Mouse (Mus musculus) neutrophil, adult 5-6 weeks (primary cell): Measurements from ENCODE around the gene Tnrc6b. TPM values are rescaled to one million over a fixed set of nuclear protein-coding genes. Genes with fewer than 3 reads are reported as not detected.
"Not testable (repeated sequence)": the region's sequence is repeated elsewhere in the genome, so short reads cannot be mapped to it uniquely, and the experiment has no call there.

Experiments used
- ATAC-seq: fragments of 151-379, 151-347 bp; 2 replicates; pipeline ENCODE4 v1.8.0; 2017; ENCODE audit warnings: mild to moderate bottlenecking, moderate TSS enrichment; ENCODE audit not compliant: insufficient number of reproducible peaks, poor library complexity, low FRiP score, severe bottlenecking; ENCODE audit errors: extremely low read depth
- total RNA-seq: library from RNA; stranded (forward); fragments of 200-1000 nt; gene quantifications from 2 replicates; pipeline ENCODE4 v1.2.3, GENCODE M21; 2017

Tnrc6b gene
- total RNA-seq, 1 experiment from 2014 or later = 133 TPM

GRCm38 (mm10) chr15:80886361-80887156 lies 175.4 kb downstream of the Tnrc6b start:
- no peak for ATAC-seq

GRCm38 (mm10) chr15:80892341-80892740 lies 181.2 kb downstream of the Tnrc6b start:
- ATAC-seq = no peak

GRCm38 (mm10) chr15:80896741-80897140 lies 185.6 kb downstream of the Tnrc6b start:
- ATAC-seq = peak; percentile 85

- no peak for ATAC-seq
Measured at GRCm38 (mm10) chr15:80897911-80898310, 186.8 kb downstream of the Tnrc6b start.

- ATAC-seq = no peak
Measured at GRCm38 (mm10) chr15:80899806-80900205, 188.7 kb downstream of the Tnrc6b start.

- peak; percentile 28; the same call in 1 of the 2 replicates for ATAC-seq
Measured at GRCm38 (mm10) chr15:80901806-80902513, 190.8 kb downstream of the Tnrc6b start.

- ATAC-seq = not testable (repeated sequence)
Measured at GRCm38 (mm10) chr15:80904776-80905175, 193.7 kb downstream of the Tnrc6b start.

GRCm38 (mm10) chr15:80910183-80910582 lies 199.1 kb downstream of the Tnrc6b start:
- no peak for ATAC-seq

- no peak for ATAC-seq
Measured at GRCm38 (mm10) chr15:80910790-80911531, 199.8 kb downstream of the Tnrc6b start.

GRCm38 (mm10) chr15:80912175-80912574 lies 201.1 kb downstream of the Tnrc6b start:
- no peak for ATAC-seq

- no peak for ATAC-seq
Measured at GRCm38 (mm10) chr15:80913803-80914202, 202.7 kb downstream of the Tnrc6b start.

- no peak for ATAC-seq
Measured at GRCm38 (mm10) chr15:80915850-80916249, 204.7 kb downstream of the Tnrc6b start.

- no peak for ATAC-seq
Measured at GRCm38 (mm10) chr15:80916621-80917020, 205.5 kb downstream of the Tnrc6b start.

- ATAC-seq = no peak
Measured at GRCm38 (mm10) chr15:80920346-80920745, 209.2 kb downstream of the Tnrc6b start.

GRCm38 (mm10) chr15:80921781-80922180 lies 210.7 kb downstream of the Tnrc6b start:
- ATAC-seq = no peak

- no peak for ATAC-seq
Measured at GRCm38 (mm10) chr15:80924211-80924610, 213.1 kb downstream of the Tnrc6b start.

- ATAC-seq = no peak
Measured at GRCm38 (mm10) chr15:80928811-80929355, 217.8 kb downstream of the Tnrc6b start.

- no peak for ATAC-seq
Measured at GRCm38 (mm10) chr15:80930048-80930571, 219.0 kb downstream of the Tnrc6b start.
